Mouse (Mus musculus) limb, embryonic 14.5 days (tissue): ENCODE measurements around the gene Tns3. TPM values are rescaled to one million over a fixed set of nuclear protein-coding genes. Genes with fewer than 3 reads are reported as not detected.

Experiments
- ATAC-seq: fragments of 200-750 bp; cut with Nextera tagmentation; 2 replicates; pipeline ENCODE4 v1.8.0; 2017; ENCODE audit warnings: low read depth, moderate number of reproducible peaks, moderate TSS enrichment; ENCODE audit not compliant: low FRiP score
- DNase-seq: peaks from one replicate; pipeline ENCODE4 v3.0.0-alpha.2; 2015; ENCODE audit warnings: low spot score
- H3K27ac ChIP-seq: fragments of 300-500 bp; sonication (generic); replicated peaks from 2 replicates; pipeline ENCODE4 v1.5.1; 2014; ENCODE audit warnings: low read depth, mild to moderate bottlenecking, low read length, moderate library complexity, mixed read lengths
- H3K27me3 ChIP-seq: fragments of 300-500 bp; sonication (generic); 2 replicates; pipeline ENCODE4 v1.6.1; 2014; ENCODE audit warnings: low read length, mixed read lengths; ENCODE audit not compliant: control insufficient read depth, insufficient read depth
- H3K36me3 ChIP-seq: fragments of 300-500 bp; sonication (generic); 2 replicates; pipeline ENCODE4 v1.6.1; 2014; ENCODE audit warnings: mild to moderate bottlenecking, low read length, moderate library complexity, mixed read lengths; ENCODE audit not compliant: control insufficient read depth, insufficient read depth
- H3K4me1 ChIP-seq: fragments of 300-500 bp; sonication (generic); 2 replicates; pipeline ENCODE4 v1.6.1; 2014; ENCODE audit warnings: antibody characterized with exemption, low read length, mixed read lengths; ENCODE audit not compliant: control insufficient read depth, insufficient read depth
- H3K4me2 ChIP-seq: fragments of 300-500 bp; sonication (generic); replicated peaks from 2 replicates; pipeline ENCODE4 v1.6.1; 2014; ENCODE audit warnings: low read depth, mild to moderate bottlenecking, low read length, moderate library complexity; ENCODE audit not compliant: severe bottlenecking
- H3K4me3 ChIP-seq: fragments of 300-500 bp; sonication (generic); replicated peaks from 2 replicates; pipeline ENCODE4 v1.5.1; 2014; ENCODE audit warnings: low read length
- H3K9ac ChIP-seq: fragments of 300-500 bp; sonication (generic); 2 replicates; pipeline ENCODE4 v1.6.1; 2014; ENCODE audit warnings: mild to moderate bottlenecking, low read depth, low read length, moderate library complexity; ENCODE audit not compliant: severe bottlenecking
- H3K9me3 ChIP-seq: fragments of 300-500 bp; sonication (generic); 2 replicates; pipeline ENCODE4 v1.6.1; 2016; ENCODE audit warnings: low read length; ENCODE audit not compliant: control insufficient read depth
- POLR2A ChIP-seq: fragments of 200-500 bp; IDR thresholded peaks from 2 replicates; pipeline ENCODE4 v1.8.0; 2012; ENCODE audit warnings: inconsistent platforms, mild to moderate bottlenecking, moderate library complexity, borderline replicate concordance; ENCODE audit not compliant: insufficient read depth, insufficient read length; ENCODE audit errors: extremely low read depth
- WGBS: fragments of 180-500 bp; shearing (Covaris S2); extraction: QIAGEN DNeasy Blood & Tissue Kit; methylation state at CpG from one replicate; pipeline ENCODE4 v1.1.7; 2014; 5-methylcytosine and 5-hydroxymethylcytosine counted together
- polyA plus RNA-seq, 2 experiments: library from polyadenylated mRNA; depleted of rRNA in 1 of 2; stranded (reverse) in 1 of 2; unstranded in 1 of 2; fragments of >200 nt; fragmentation: Nextera tagmentation in 1 of 2; extraction: Ambion mirVana in 1 of 2; gene quantifications; 2 replicates each; pipeline versions ENCODE4 v1.2.1 to v1.2.3; 2012 to 2014

The Tns3 gene
- polyA plus RNA-seq, 2 experiments, result 27.4 to 59.1 TPM

DNA sequence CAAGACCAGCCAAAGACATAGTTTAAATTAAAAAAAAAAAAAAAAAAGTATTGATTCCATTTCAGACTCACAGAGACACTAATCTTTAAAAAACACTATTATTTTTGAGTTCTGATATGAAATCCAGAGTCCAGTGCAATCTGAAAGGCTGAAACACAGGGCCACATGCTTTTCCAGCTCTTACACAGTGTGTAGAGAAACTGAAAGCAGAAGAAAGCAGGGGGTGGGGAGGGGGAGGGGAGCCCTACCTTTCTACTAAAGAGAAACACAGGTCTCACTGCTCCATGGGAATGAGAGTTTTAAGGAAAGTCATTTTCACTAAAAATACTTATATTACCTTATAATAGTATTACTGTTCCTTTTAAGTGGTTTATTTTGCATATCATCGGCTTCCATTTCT lies 57.2 kb downstream of the Tns3 start:
- no peak for DNase-seq
- Histone ChIP-seq H3K9ac (no peak overlapping the region), H3K9me3 (no peaks in the 10 kb centered on the region), H3K4me1 (peaks cover 15% of the 10 kb centered on the region), H3K27ac (no peak overlapping the region), H3K4me3 (no peak overlapping the region), H3K27me3 (no peaks in the 10 kb centered on the region), H3K36me3 (peaks cover 66% of the 10 kb centered on the region), H3K4me2 (no peak overlapping the region)
- TF ChIP-seq POLR2A, result no peak
- WGBS, result 90% methylated on average over 1 of the region's 1 CpGs
- no peak for ATAC-seq

GRCm38 (mm10) chr11:8604789-8605569 lies 59.4 kb downstream of the Tns3 start:
- Histone ChIP-seq H3K36me3 (peaks cover 54% of the 10 kb centered on the region), H3K4me3 (no peak overlapping the region), H3K27ac (no peak overlapping the region), H3K9ac (no peak overlapping the region), H3K9me3 (no peaks in the 10 kb centered on the region), H3K27me3 (no peaks in the 10 kb centered on the region), H3K4me2 (no peak overlapping the region), H3K4me1 (peaks cover 12% of the 10 kb centered on the region)
- DNase-seq, result no peak
- no peak for ATAC-seq
- no peak for TF ChIP-seq POLR2A
- 93% methylated on average over 10 of the region's 10 CpGs for WGBS

DNA sequence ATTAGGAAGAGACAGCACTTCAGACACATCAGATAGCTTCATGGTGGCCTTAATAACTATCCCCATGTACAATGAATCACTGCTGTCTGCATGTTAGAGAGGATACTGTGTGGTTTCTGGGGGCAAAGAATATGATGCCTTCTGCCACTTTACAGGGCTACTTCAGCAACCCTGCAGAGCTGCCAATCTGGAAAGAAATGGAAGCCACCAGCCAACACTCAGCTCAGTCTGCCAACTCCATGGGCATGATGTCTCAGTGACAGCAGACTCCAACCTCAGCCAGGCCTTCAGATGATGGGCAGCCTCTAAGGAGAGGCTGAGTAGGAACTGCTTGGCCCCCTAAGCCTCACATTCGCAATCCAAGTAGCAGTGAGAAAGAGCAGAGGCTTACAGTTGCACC lies 61.7 kb downstream of the Tns3 start:
- Histone ChIP-seq H3K4me3 (no peak overlapping the region), H3K27me3 (no peaks in the 10 kb centered on the region), H3K9me3 (no peaks in the 10 kb centered on the region), H3K9ac (no peak overlapping the region), H3K4me1 (peaks cover 7% of the 10 kb centered on the region), H3K4me2 (no peak overlapping the region), H3K36me3 (peaks cover 58% of the 10 kb centered on the region), H3K27ac (no peak overlapping the region)
- ATAC-seq (no peak), DNase-seq (no peak)
- 78% methylated on average over 1 of the region's 1 CpGs for WGBS
- TF ChIP-seq POLR2A, result no peak

- Histone ChIP-seq H3K27me3 (no peaks in the 10 kb centered on the region), H3K4me1 (peaks cover 7% of the 10 kb centered on the region), H3K4me3 (no peak overlapping the region), H3K9ac (no peak overlapping the region), H3K4me2 (no peak overlapping the region), H3K9me3 (no peaks in the 10 kb centered on the region), H3K36me3 (peaks cover 64% of the 10 kb centered on the region), H3K27ac (no peak overlapping the region)
- no peak for TF ChIP-seq POLR2A
- whole genome bisulfite sequencing, result 67% methylated on average over 7 of the region's 7 CpGs
- ATAC-seq, result 0 out of 2 replicates have a peak, but pooled peaks have one; percentile 25
- DNase-seq, result no peak
These were observed 62.9 kb downstream of the Tns3 start for GRCm38 (mm10) chr11:8601411-8601821.

- TF ChIP-seq POLR2A, result no peak
- Histone ChIP-seq H3K4me1 (no peaks in the 10 kb centered on the region), H3K36me3 (peaks cover 68% of the 10 kb centered on the region), H3K4me2 (no peak overlapping the region), H3K27ac (no peak overlapping the region), H3K9me3 (no peaks in the 10 kb centered on the region), H3K9ac (no peak overlapping the region), H3K4me3 (no peak overlapping the region), H3K27me3 (no peaks in the 10 kb centered on the region)
- no peak for ATAC-seq
- no peak for DNase-seq
- WGBS, result 72% methylated on average over 5 of the region's 5 CpGs
These were observed 68.7 kb downstream of the Tns3 start for GRCm38 (mm10) chr11:8595642-8596041.
